Mouse (Mus musculus) Patski (cell line): ENCODE data around the gene Thumpd2. TPM values are rescaled to one million over a fixed set of nuclear protein-coding genes. Genes with fewer than 3 reads are reported as not detected.
A peak's percentile ranks its signal among the peaks of the same experiment; 100 is the strongest.

Source experiments
- ATAC-seq: fragments of 100-300 bp; one replicate; pipeline ENCODE4 v1.8.0; 2021
- CTCF ChIA-PET: fragments of 350-600 bp; sonication (Branson Sonifier 250); formaldehyde crosslinking; loops from one replicate; lab custom pipeline; 2022; ENCODE audit warnings: inconsistent platforms; lab: Charles Lee
- POLR2A ChIA-PET: fragments of 350-600 bp; sonication (Branson Sonifier 250); formaldehyde crosslinking; loops from one replicate; lab custom pipeline; 2022; ENCODE audit warnings: antibody characterized with exemption, inconsistent platforms; lab: Charles Lee
- DNase-seq: peaks from one replicate; pipeline ENCODE4 v3.0.0-alpha.2; 2011; ENCODE audit warnings: low read depth, low spot score
- H3K27me3 ChIP-seq: fragments of 371-371 bp; one replicate; pipeline ENCODE4 v1.5.1; 2021
- CTCF ChIP-seq: fragments of 100-300 bp; IDR thresholded peaks from one replicate; pipeline ENCODE4 v1.5.1; 2021
- in situ Hi-C: fragments of 300-500 bp; cut with MboI; formaldehyde crosslinking; loops from 3 replicates; pipeline ENCODE4 v1.11.1; 2018; ENCODE audit warnings: low pct_unique_long_range_greater_than_20kb, mixed read lengths
- polyA plus RNA-seq: library from polyadenylated mRNA; unstranded; gene quantifications from one replicate; pipeline ENCODE4 v1.2.3, GENCODE M21; 2021

Gene Thumpd2
- polyA plus RNA-seq, 1 experiment from 2014 or later = 8.5 TPM

DNA sequence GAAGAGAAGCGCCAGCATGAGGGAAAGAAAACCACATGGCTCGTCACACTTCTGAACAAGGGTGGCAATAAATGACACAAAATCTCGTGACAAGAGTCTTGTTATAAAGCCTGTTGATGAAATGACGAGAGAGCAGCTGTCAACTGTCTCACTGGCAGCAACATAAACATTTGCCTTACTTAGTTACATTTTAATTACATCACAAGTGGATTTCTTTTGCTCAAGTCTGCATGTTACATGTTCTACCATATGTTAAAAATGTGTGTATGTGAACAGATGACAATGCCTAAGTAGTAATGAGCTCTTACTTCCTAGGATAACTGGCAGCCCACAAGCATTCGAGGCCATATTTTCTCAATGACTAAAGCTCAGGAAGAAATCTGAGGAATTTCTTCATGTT lies 29.5 kb downstream of the Thumpd2 start:
- DNase-seq (no peak), ATAC-seq (no peak)
- in situ Hi-C loops = no loop called here
- TF ChIP-seq CTCF = no peak
- no peaks in the 10 kb centered on the region for H3K27me3 ChIP-seq
- POLR2A ChIA-PET = no interaction called here
- CTCF ChIA-PET = interaction anchor here (1.4 kb wide), 1 partner anchor 23 kb away, joined by 4 read pairs; no protein-coding TSS in a partner anchor

DNA sequence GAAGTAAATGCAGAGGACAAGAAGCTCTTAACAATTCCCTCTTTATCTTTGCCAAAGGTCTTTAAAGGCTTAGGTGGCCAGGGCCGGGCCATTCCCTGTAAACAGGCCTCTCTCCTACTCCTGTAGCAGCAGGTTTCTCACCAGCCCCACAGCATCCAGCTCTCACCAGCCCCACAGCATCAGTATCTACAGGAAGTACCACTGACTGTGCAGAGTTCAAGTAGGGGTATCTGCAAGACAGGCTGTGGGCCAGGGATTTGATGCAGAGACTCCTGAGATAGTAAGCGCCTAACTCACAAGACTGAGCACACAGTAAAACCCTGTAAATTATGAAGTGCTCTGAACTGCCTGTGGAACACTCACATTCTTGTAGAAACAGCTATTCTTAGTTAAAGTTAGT lies 31.9 kb downstream of the Thumpd2 start:
- in situ Hi-C loops = no loop called here
- TF ChIP-seq CTCF = no peak
- DNase-seq (no peak), ATAC-seq (no peak)
- POLR2A ChIA-PET = no interaction called here
- CTCF ChIA-PET = interaction anchor here (1.7 kb wide), 1 partner anchor 10 kb away, joined by 9 read pairs; no protein-coding TSS in a partner anchor
- H3K27me3 ChIP-seq = no peaks in the 10 kb centered on the region

GRCm38 (mm10) chr17:81031830-81032442 lies 32.9 kb downstream of the Thumpd2 start:
- ATAC-seq (no peak), DNase-seq (no peak)
- no peaks in the 10 kb centered on the region for H3K27me3 ChIP-seq
- no peak for TF ChIP-seq CTCF
- ChIA-PET POLR2A (no interaction called here), CTCF (interaction anchor here (1.0 to 1.7 kb wide), 2 partner anchors 11 kb away, joined by 3 to 9 read pairs; no protein-coding TSS in a partner anchor)
- in situ Hi-C loops = no loop called here

DNA sequence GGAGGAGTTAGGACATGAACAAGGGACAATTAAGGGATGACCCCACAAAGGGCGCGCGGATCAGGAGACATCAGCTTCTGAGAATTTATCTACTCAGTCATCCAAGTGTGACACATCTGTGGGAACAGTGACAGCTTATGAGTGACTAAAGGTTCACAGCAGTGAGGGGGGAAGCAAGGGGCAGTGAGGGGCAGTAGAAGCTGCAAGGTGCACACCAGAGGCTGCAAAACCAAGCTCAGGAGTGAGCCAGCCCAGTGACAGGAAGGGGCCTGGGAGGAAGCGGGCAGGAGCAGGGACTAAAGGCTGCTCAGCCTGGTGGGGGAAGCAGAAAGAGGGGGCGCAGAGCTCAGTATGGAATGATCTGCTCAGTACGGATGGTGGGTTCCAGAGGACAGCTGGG lies 37.6 kb downstream of the Thumpd2 start:
- TF ChIP-seq CTCF = no peak
- DNase-seq = no peak
- in situ Hi-C loops = no loop called here
- H3K27me3 ChIP-seq = no peaks in the 10 kb centered on the region
- no peak for ATAC-seq
- CTCF ChIA-PET = no interaction called here
- POLR2A ChIA-PET = no interaction called here

- peak; percentile 80 for TF ChIP-seq CTCF
- in situ Hi-C loops = loop anchor here (5.0 to 25.0 kb wide), 4 partner anchors 292 to 555 kb away; partner anchors contain the start of gene Map4k3
- no peak for DNase-seq
- no peaks in the 10 kb centered on the region for H3K27me3 ChIP-seq
- CTCF ChIA-PET = interaction anchor here (0.7 to 3.6 kb wide), 15 partner anchors 9 to 781 kb away, joined by 3 to 11 read pairs (median 3); no protein-coding TSS in a partner anchor
- peak; percentile 55 for ATAC-seq
- POLR2A ChIA-PET = interaction anchor here (1.0 kb wide), 1 partner anchor 371 kb away, joined by 6 read pairs; no protein-coding TSS in a partner anchor
Measured at GRCm38 (mm10) chr17:81017132-81017531, 47.8 kb downstream of the Thumpd2 start.

DNA sequence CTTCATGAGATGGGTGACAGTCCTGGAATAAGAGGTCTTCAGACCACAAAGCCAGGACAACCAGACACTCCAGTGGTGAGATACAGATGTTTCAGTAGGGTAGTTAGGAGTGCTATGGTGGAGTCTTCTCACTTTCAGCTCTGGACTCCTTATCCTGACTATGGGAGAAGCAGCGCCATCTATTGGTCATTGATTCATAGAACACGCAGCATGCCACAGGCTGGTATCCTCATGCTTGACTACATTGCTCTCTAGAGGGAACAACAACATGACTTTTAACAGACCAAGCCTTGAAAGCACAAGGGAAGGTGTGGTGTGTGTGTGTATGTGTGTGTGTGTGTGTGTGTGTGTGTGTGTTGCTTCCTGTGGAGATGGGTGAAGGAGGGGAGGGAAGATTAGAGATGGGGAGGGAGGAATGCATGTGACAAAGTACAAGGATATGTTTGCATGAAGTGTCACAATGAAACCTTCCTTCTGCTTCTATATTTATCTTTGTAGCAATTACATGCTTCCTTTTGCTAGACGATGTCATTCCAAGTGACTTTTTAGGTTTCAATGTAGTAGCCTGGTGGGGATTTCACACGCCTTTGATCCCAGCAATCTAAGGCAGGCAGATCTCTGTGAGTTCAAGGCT lies 49.0 kb downstream of the Thumpd2 start:
- peak; percentile 54 for DNase-seq
- TF ChIP-seq CTCF = peak; percentile 82
- CTCF ChIA-PET = interaction anchor here (0.6 to 3.6 kb wide), 18 partner anchors 9 to 455 kb away, joined by 3 to 11 read pairs (median 3); no protein-coding TSS in a partner anchor

GRCm38 (mm10) chr17:81010844-81011685 lies 53.8 kb downstream of the Thumpd2 start:
- ChIA-PET POLR2A (interaction anchor here (0.6 to 0.7 kb wide), 2 partner anchors 172 to 437 kb away, joined by 3 read pairs; no protein-coding TSS in a partner anchor), CTCF (interaction anchor here (0.8 to 1.4 kb wide), 2 partner anchors 132 to 136 kb away, joined by 3 to 4 read pairs; no protein-coding TSS in a partner anchor)
- no peaks in the 10 kb centered on the region for H3K27me3 ChIP-seq
- ATAC-seq (no peak), DNase-seq (no peak)
- in situ Hi-C loops = loop anchor here (10.0 to 25.0 kb wide), 3 partner anchors 286 to 549 kb away; partner anchors contain the start of gene Map4k3
- no peak for TF ChIP-seq CTCF

More for the DNA sequence above, 49.0 kb downstream of the Thumpd2 start:
- in situ Hi-C loops = loop anchor here (5.0 to 25.0 kb wide), 4 partner anchors 291 to 554 kb away; partner anchors contain the start of gene Map4k3
- ATAC-seq = peak; percentile 89
- POLR2A ChIA-PET = no interaction called here
- H3K27me3 ChIP-seq = no peaks in the 10 kb centered on the region

DNA sequence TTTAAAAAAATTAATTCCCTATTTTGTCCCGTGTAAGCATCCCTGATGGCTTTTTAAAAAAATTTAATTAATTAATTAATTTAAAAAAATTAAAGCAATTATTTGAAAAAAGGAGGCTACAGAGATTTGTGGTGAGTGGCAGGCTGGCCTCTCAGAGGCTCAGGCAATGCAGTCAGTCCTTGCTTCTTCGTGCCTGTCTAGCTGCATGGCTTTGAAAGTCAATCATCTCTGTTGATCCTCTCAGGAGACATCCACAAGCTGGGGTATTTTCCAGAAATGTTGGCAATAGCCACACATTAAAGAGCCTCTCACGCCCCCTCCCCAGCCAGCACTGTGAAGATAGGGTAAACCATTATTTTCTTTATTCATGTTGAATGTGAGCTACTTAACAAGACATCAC lies 54.7 kb downstream of the Thumpd2 start:
- CTCF ChIA-PET = interaction anchor here (1.4 kb wide), 1 partner anchor 131 kb away, joined by 3 read pairs; no protein-coding TSS in a partner anchor
- no peaks in the 10 kb centered on the region for H3K27me3 ChIP-seq
- ATAC-seq = no peak
- POLR2A ChIA-PET = interaction anchor here (0.7 to 1.0 kb wide), 2 partner anchors 214 to 436 kb away, joined by 3 read pairs; no protein-coding TSS in a partner anchor
- DNase-seq = no peak
- no peak for TF ChIP-seq CTCF
- in situ Hi-C loops = loop anchor here (10.0 to 25.0 kb wide), 3 partner anchors 285 to 548 kb away; partner anchors contain the start of gene Map4k3

DNA sequence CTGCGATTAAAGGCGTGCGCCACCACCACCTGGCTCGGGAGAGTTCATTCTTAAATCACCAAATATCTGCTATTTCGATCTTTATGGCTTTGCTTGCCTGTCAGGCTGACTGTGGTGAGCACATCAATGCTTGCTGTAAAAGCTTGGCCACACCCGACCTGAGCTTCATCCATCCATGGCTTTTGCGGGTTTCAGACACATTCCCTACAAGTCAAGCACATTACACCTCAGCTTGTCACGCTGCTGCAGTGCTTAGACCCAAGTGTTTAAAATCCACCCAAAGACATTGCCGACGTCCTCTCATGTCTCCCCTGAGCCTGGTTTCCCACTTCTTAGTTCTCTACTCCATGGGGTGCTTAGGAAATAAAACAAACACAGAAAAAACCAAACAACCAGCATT lies 55.8 kb downstream of the Thumpd2 start:
- DNase-seq (peak; percentile 57), ATAC-seq (peak; percentile 84)
- in situ Hi-C loops = loop anchor here (25.0 kb wide), 1 partner anchor 547 kb away; no protein-coding TSS in a partner anchor
- CTCF ChIA-PET = interaction anchor here (1.0 to 1.7 kb wide), 3 partner anchors 8 to 15 kb away, joined by 3 to 5 read pairs (median 4); no protein-coding TSS in a partner anchor
- no peaks in the 10 kb centered on the region for H3K27me3 ChIP-seq
- TF ChIP-seq CTCF = no peak
- POLR2A ChIA-PET = interaction anchor here (0.8 to 1.0 kb wide), 3 partner anchors 16 to 213 kb away, joined by 3 to 4 read pairs (median 3); no protein-coding TSS in a partner anchor
